26 mouse cellular contexts compared by ENCODE assay signal in genomic region chr2:48826380-48826779, GRCm38 (mm10).
"Had no signal": no experiment of that assay in that cellular context is flagged by ENCODE, and none has a peak within 500 bp of the region (broad histone marks: within the 10 kb centered on the region; RNA-seq: fewer than 3 reads in every experiment).

No protein-coding gene starts in this region.

- H3K36me3 ChIP-seq: heart, embryonic 10.5 days; heart, embryonic 13.5 days; heart, embryonic 15.5 days; hindbrain, embryonic 13.5 days; hindbrain, embryonic 15.5 days; kidney, embryonic 15.5 days; limb, embryonic 13.5 days; limb, embryonic 15.5 days; liver, embryonic 12.5 days had no signal

- H3K27me3 ChIP-seq: heart, embryonic 13.5 days; heart, embryonic 15.5 days; hindbrain, embryonic 13.5 days; hindbrain, embryonic 15.5 days; kidney, embryonic 15.5 days; limb, embryonic 13.5 days; limb, embryonic 15.5 days; liver, embryonic 12.5 days had no signal

- H3K27ac ChIP-seq: heart, embryonic 10.5 days; heart, embryonic 13.5 days; heart, embryonic 15.5 days; hindbrain, embryonic 13.5 days; hindbrain, embryonic 15.5 days; hindbrain, postnatal 0 days; kidney, embryonic 15.5 days; kidney, postnatal 0 days; limb, embryonic 13.5 days; limb, embryonic 15.5 days; liver, embryonic 12.5 days; liver, embryonic 14.5 days had no signal

- ATAC-seq: hindbrain, postnatal 0 days; liver, embryonic 12.5 days had no signal

- DNase-seq: gastrocnemius, adult 2 months; gastrocnemius, postnatal 10 days; gastrocnemius, postnatal 25 days; heart, adult 18-20 months; heart, postnatal 14 days; heart, postnatal 36 days; kidney, adult 11 months; kidney, adult 2 months; kidney, adult 9 months; kidney, postnatal 14 days; kidney, postnatal 36 days; layer of hippocampus, adult 9-11 months; layer of hippocampus, postnatal 36 days; left cerebral cortex, postnatal 4 days had no signal

- H3K9me3 ChIP-seq: heart, embryonic 10.5 days; heart, embryonic 13.5 days; heart, embryonic 15.5 days; hindbrain, embryonic 13.5 days; hindbrain, embryonic 15.5 days; kidney, embryonic 15.5 days; limb, embryonic 13.5 days; limb, embryonic 15.5 days; liver, embryonic 12.5 days had no signal

- H3K4me3 ChIP-seq: gastrocnemius, adult 2 months; heart, embryonic 10.5 days; heart, embryonic 13.5 days; heart, embryonic 15.5 days; hindbrain, embryonic 13.5 days; hindbrain, embryonic 15.5 days; kidney, embryonic 15.5 days; limb, embryonic 13.5 days; limb, embryonic 15.5 days; liver, embryonic 12.5 days had no signal

- H3K4me1 ChIP-seq: kidney, embryonic 15.5 days; limb, embryonic 15.5 days had no signal

- H3K9ac ChIP-seq: heart, embryonic 13.5 days; heart, embryonic 15.5 days; hindbrain, embryonic 13.5 days; hindbrain, embryonic 15.5 days; kidney, embryonic 15.5 days; limb, embryonic 13.5 days; limb, embryonic 15.5 days; liver, embryonic 12.5 days; liver, embryonic 14.5 days had no signal
